Mouse (Mus musculus): ENCODE measurements at regions not wholly inside any gene's neighbourhood (a gene's known extent, or its start where the extent isn't known, plus 50 kb on each side); places are given as distances from the start of the nearest gene placed in this dataset.
A peak's percentile ranks its signal among the peaks of the same experiment; 100 is the strongest.
"Not testable (repeated sequence)": the region's sequence is repeated elsewhere in the genome, so short reads cannot be mapped to it uniquely, and the experiment has no call there.

GRCm38 (mm10) chr10:6262029-6262428 is 339.8 kb upstream of the Rgs17 start:
- no peak for DNase-seq

- no peak for DNase-seq
Observed at GRCm38 (mm10) chr10:6265662-6266061, 343.5 kb upstream of the Rgs17 start.

GRCm38 (mm10) chr10:6291388-6291787 is 369.2 kb upstream of the Rgs17 start:
- DNase-seq = no peak

GRCm38 (mm10) chr10:6296621-6297020 is 374.4 kb upstream of the Rgs17 start:
- DNase-seq = no peak

- no peak for DNase-seq
Observed at GRCm38 (mm10) chr10:6297796-6298195, 375.6 kb upstream of the Rgs17 start.

- no peak for DNase-seq
Observed at GRCm38 (mm10) chr10:6298682-6299081, 376.5 kb upstream of the Rgs17 start.

- DNase-seq = no peak
Observed at GRCm38 (mm10) chr10:6301514-6301913, 379.3 kb upstream of the Rgs17 start.

- DNase-seq = no peak
Observed at GRCm38 (mm10) chr10:6309351-6309750, 387.2 kb upstream of the Rgs17 start.

GRCm38 (mm10) chr10:6341572-6341971 is 416.7 kb upstream of the Oprm1 start:
- DNase-seq = no peak

GRCm38 (mm10) chr10:6349216-6349615 is 409.1 kb upstream of the Oprm1 start:
- DNase-seq = not testable (repeated sequence)

- DNase-seq = peak; percentile 12
Observed at GRCm38 (mm10) chr10:6366182-6366581, 392.1 kb upstream of the Oprm1 start.

GRCm38 (mm10) chr10:6371666-6372065 is 386.6 kb upstream of the Oprm1 start:
- DNase-seq = peak; percentile 18

GRCm38 (mm10) chr10:6417336-6418105 is 340.8 kb upstream of the Oprm1 start:
- peak; percentile 10 for DNase-seq

GRCm38 (mm10) chr10:6418234-6418633 is 340.1 kb upstream of the Oprm1 start:
- DNase-seq = peak; percentile 35

- no peak for DNase-seq
Observed at GRCm38 (mm10) chr10:6465824-6466223, 292.5 kb upstream of the Oprm1 start.

- DNase-seq = peak; percentile 12
Observed at GRCm38 (mm10) chr10:6480350-6480749, 278.0 kb upstream of the Oprm1 start.

- DNase-seq = no peak
Observed at GRCm38 (mm10) chr10:6488605-6489004, 269.7 kb upstream of the Oprm1 start.

GRCm38 (mm10) chr10:6492694-6493093 is 265.6 kb upstream of the Oprm1 start:
- no peak for DNase-seq

GRCm38 (mm10) chr10:6495081-6495480 is 263.2 kb upstream of the Oprm1 start:
- no peak for DNase-seq

- no peak for DNase-seq
Observed at GRCm38 (mm10) chr10:6514269-6514668, 244.0 kb upstream of the Oprm1 start.

GRCm38 (mm10) chr10:6562516-6562915 is 195.8 kb upstream of the Oprm1 start:
- no peak for DNase-seq

GRCm38 (mm10) chr10:6578616-6579015 is 179.7 kb upstream of the Oprm1 start:
- no peak for DNase-seq

- DNase-seq = not testable (repeated sequence)
Observed at GRCm38 (mm10) chr10:6585821-6586220, 172.5 kb upstream of the Oprm1 start.

GRCm38 (mm10) chr10:6590211-6590610 is 168.1 kb upstream of the Oprm1 start:
- no peak for DNase-seq

- no peak for DNase-seq
Observed at GRCm38 (mm10) chr10:6597256-6597655, 161.1 kb upstream of the Oprm1 start.

All from heart, postnatal 4 days (tissue).